Mouse (Mus musculus): ENCODE measurements around the gene Lrrc2. TPM values are rescaled to one million over a fixed set of nuclear protein-coding genes. Genes with fewer than 3 reads are reported as not detected.

Lrrc2 gene
- not detected for polyA plus RNA-seq (2014; fragmentation: Illumina TruSeq; extraction: RNeasy Lipid Tissue Mini Kit (QIAGEN cat#74804); ENCODE audit: low read depth, low replicate concordance)

GRCm38 (mm10) chr9:110951397-110951796 lies at the start of gene Lrrc2:
Gene Lrrc2, plus strand, starts transcription at chr9:110951545.

GRCm38 (mm10) chr9:110916786-110917185 lies 34.6 kb upstream of the Lrrc2 start, which contains the start of gene Fam240a:
Gene Fam240a, minus strand, starts transcription at chr9:110916861.

GRCm38 (mm10) chr9:110945926-110946325 lies 5.4 kb upstream of the Lrrc2 start, which contains the start of gene Tdgf1:
Gene Tdgf1, minus strand, starts transcription at chr9:110946158.

GRCm38 (mm10) chr9:110990204-110990603 lies 38.9 kb downstream of the Lrrc2 start, which contains the start of gene Rtp3:
Gene Rtp3, minus strand, starts transcription at chr9:110990583.

GRCm38 (mm10) chr9:111019022-111019421 lies 67.7 kb downstream of the Lrrc2 start, which contains the start of gene Ltf:
Gene Ltf, plus strand, starts transcription at chr9:111019271.

Other genes with a start within 250 kb of the Lrrc2 start
- not detected for gene Myl3, start 209.7 kb upstream of the Lrrc2 start, polyA plus RNA-seq (2014; fragmentation: Illumina TruSeq; extraction: RNeasy Lipid Tissue Mini Kit (QIAGEN cat#74804); ENCODE audit: low read depth, low replicate concordance)
- gene Pth1r, start 204.4 kb upstream of the Lrrc2 start, polyA plus RNA-seq (2014; fragmentation: Illumina TruSeq; extraction: RNeasy Lipid Tissue Mini Kit (QIAGEN cat#74804); ENCODE audit: low read depth, low replicate concordance): 10.3 TPM
- gene Prss42, start 153.4 kb upstream of the Lrrc2 start, polyA plus RNA-seq (2014; fragmentation: Illumina TruSeq; extraction: RNeasy Lipid Tissue Mini Kit (QIAGEN cat#74804); ENCODE audit: low read depth, low replicate concordance): not detected
- gene Prss44, start 137.6 kb upstream of the Lrrc2 start, polyA plus RNA-seq (2014; fragmentation: Illumina TruSeq; extraction: RNeasy Lipid Tissue Mini Kit (QIAGEN cat#74804); ENCODE audit: low read depth, low replicate concordance): not detected
- not detected for gene Prss43, start 124.9 kb upstream of the Lrrc2 start, polyA plus RNA-seq (2014; fragmentation: Illumina TruSeq; extraction: RNeasy Lipid Tissue Mini Kit (QIAGEN cat#74804); ENCODE audit: low read depth, low replicate concordance)
- gene Prss45, start 117.0 kb upstream of the Lrrc2 start, polyA plus RNA-seq (2014; fragmentation: Illumina TruSeq; extraction: RNeasy Lipid Tissue Mini Kit (QIAGEN cat#74804); ENCODE audit: low read depth, low replicate concordance): not detected
- gene Prss46, start 107.0 kb upstream of the Lrrc2 start, polyA plus RNA-seq (2014; fragmentation: Illumina TruSeq; extraction: RNeasy Lipid Tissue Mini Kit (QIAGEN cat#74804); ENCODE audit: low read depth, low replicate concordance): not detected
- not detected for gene Prss50, start 93.6 kb upstream of the Lrrc2 start, polyA plus RNA-seq (2014; fragmentation: Illumina TruSeq; extraction: RNeasy Lipid Tissue Mini Kit (QIAGEN cat#74804); ENCODE audit: low read depth, low replicate concordance)
- 2.6 TPM for gene Als2cl, start 71.7 kb upstream of the Lrrc2 start, polyA plus RNA-seq (2014; fragmentation: Illumina TruSeq; extraction: RNeasy Lipid Tissue Mini Kit (QIAGEN cat#74804); ENCODE audit: low read depth, low replicate concordance)
- 4.1 TPM for gene Tmie, start 71.4 kb upstream of the Lrrc2 start, polyA plus RNA-seq (2014; fragmentation: Illumina TruSeq; extraction: RNeasy Lipid Tissue Mini Kit (QIAGEN cat#74804); ENCODE audit: low read depth, low replicate concordance)
- gene Fam240a, start 34.7 kb upstream of the Lrrc2 start, polyA plus RNA-seq (2014; fragmentation: Illumina TruSeq; extraction: RNeasy Lipid Tissue Mini Kit (QIAGEN cat#74804); ENCODE audit: low read depth, low replicate concordance): not detected
- not detected for gene Tdgf1, start 5.4 kb upstream of the Lrrc2 start, polyA plus RNA-seq (2014; fragmentation: Illumina TruSeq; extraction: RNeasy Lipid Tissue Mini Kit (QIAGEN cat#74804); ENCODE audit: low read depth, low replicate concordance)
- 3.0 TPM for gene Rtp3, start 39.0 kb downstream of the Lrrc2 start, polyA plus RNA-seq (2014; fragmentation: Illumina TruSeq; extraction: RNeasy Lipid Tissue Mini Kit (QIAGEN cat#74804); ENCODE audit: low read depth, low replicate concordance)
- 0.36 TPM for gene Ltf, start 67.7 kb downstream of the Lrrc2 start, polyA plus RNA-seq (2014; fragmentation: Illumina TruSeq; extraction: RNeasy Lipid Tissue Mini Kit (QIAGEN cat#74804); ENCODE audit: low read depth, low replicate concordance)
- 2.3 TPM for gene Ccrl2, start 106.0 kb downstream of the Lrrc2 start, polyA plus RNA-seq (2014; fragmentation: Illumina TruSeq; extraction: RNeasy Lipid Tissue Mini Kit (QIAGEN cat#74804); ENCODE audit: low read depth, low replicate concordance)
- 39.6 TPM for gene Lrrfip2, start 166.0 kb downstream of the Lrrc2 start, polyA plus RNA-seq (2014; fragmentation: Illumina TruSeq; extraction: RNeasy Lipid Tissue Mini Kit (QIAGEN cat#74804); ENCODE audit: low read depth, low replicate concordance)